ENCODE assay signal across 8 mouse cellular contexts in the genomic region with DNA sequence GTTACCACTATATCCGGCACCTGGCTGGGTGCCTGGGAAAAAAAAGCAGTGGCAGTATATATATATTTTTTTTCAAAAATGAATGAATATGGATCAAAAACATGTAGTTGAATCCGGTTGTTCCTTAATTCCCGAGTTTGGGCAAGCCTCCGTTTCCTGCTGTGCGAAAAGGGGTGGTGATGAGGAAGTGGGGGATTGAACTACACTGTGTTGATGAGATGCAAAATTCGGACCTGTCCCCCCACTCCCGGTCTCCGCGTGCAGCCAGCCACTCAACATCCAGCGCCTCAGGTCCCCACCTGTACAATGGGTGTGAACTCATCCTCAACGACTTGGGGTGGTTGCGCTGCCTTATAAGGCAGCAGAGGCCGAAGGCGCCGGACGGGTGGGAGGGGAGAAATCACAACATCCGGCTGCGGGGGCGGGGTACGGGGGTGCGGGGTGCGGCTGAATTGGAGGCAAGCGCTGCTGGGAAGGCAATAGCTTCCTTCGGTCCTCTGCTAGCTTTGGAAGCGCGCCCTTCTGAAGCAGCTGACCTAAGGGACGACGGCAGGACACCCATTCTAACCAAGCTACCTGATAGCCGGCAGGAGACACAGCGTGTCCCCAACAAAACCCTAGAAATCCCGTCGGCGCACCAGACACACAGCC. TPM values are rescaled to one million over a fixed set of nuclear protein-coding genes. Genes with fewer than 3 reads are reported as not detected.
DNase-seq lines count a peak whose midpoint lies in the region; ATAC-seq and TF ChIP-seq lines count a peak whose summit lies in the region.

No protein-coding gene starts in this region.

- no peak for TF ChIP-seq CTCF in bone marrow, adult 2 months (IDR thresholded peaks at IDR 0.05; ENCODE audit: control insufficient read depth, insufficient read depth, low read length)
- no peak for TF ChIP-seq CTCF in heart, postnatal 0 days (IDR thresholded peaks at IDR 0.05; ENCODE audit: low read depth)

- WGBS in heart, embryonic 13.5 days, result 1% methylated on average over 33 of the region's 33 CpGs
- WGBS in bone marrow, adult 2 months, result under 1% methylated on average over 33 of the region's 33 CpGs
- whole genome bisulfite sequencing in heart, postnatal 0 days, result under 1% methylated on average over 33 of the region's 33 CpGs
- 1% methylated on average over 33 of the region's 33 CpGs for WGBS in liver, embryonic 15.5 days (ENCODE audit: insufficient replicate concordance)

- H3K4me2 ChIP-seq in heart, embryonic 13.5 days, result peak overlapping the region; percentile 73
- H3K4me2 ChIP-seq in heart, postnatal 0 days (ENCODE audit: low read depth, low read length), result peak overlapping the region; percentile 62
- peak overlapping the region; percentile 92 for H3K4me2 ChIP-seq in liver, embryonic 15.5 days

- H3K36me3 ChIP-seq in heart, embryonic 13.5 days, result peaks cover 4% of the 10 kb centered on the region; the same call in 1 of the 2 replicates
- no peaks in the 10 kb centered on the region for H3K36me3 ChIP-seq in heart, postnatal 0 days (replicated peaks; ENCODE audit: control insufficient read depth, insufficient read depth, low read length)
- H3K36me3 ChIP-seq in liver, embryonic 15.5 days (replicated peaks), result peaks cover 11% of the 10 kb centered on the region; the same call in 1 of the 2 replicates

- H3K4me1 ChIP-seq in heart, embryonic 13.5 days, result peaks cover 31% of the 10 kb centered on the region
- peaks cover 9% of the 10 kb centered on the region; the same call in 1 of the 2 replicates for H3K4me1 ChIP-seq in bone marrow, adult 2 months (ENCODE audit: control insufficient read depth, insufficient read depth, low read length)
- H3K4me1 ChIP-seq in heart, postnatal 0 days (ENCODE audit: control insufficient read depth, insufficient read depth), result peaks cover 31% of the 10 kb centered on the region
- H3K4me1 ChIP-seq in liver, embryonic 15.5 days (replicated peaks), result peaks cover 50% of the 10 kb centered on the region

- no peak for DNase-seq in heart, adult 9 months (ENCODE audit: low spot score in 2 of 2)
- peak; percentile 93 for DNase-seq in CD4-positive helper T cell, adult 2 months (ENCODE audit: low read depth, low spot score)
- DNase-seq in heart, postnatal 0 days (ENCODE audit: low spot score), result no peak
- DNase-seq in urinary bladder, postnatal 36 days (ENCODE audit: low spot score in 2 of 2), result no peak

- peak; percentile 73 for TF ChIP-seq POLR2A in bone marrow, adult 2 months (IDR thresholded peaks at IDR 0.05; ENCODE audit: borderline replicate concordance, control insufficient read depth, low read depth, low read length)

- peak; percentile 32; the same call in 1 of the 2 replicates for TF ChIP-seq EP300 in heart, postnatal 0 days (IDR thresholded peaks at IDR 0.05; ENCODE audit: low read depth)

- H3K9me3 ChIP-seq in heart, embryonic 13.5 days, result no peaks in the 10 kb centered on the region
- H3K9me3 ChIP-seq in heart, postnatal 0 days (replicated peaks; ENCODE audit: control insufficient read depth, low read length), result no peaks in the 10 kb centered on the region
- no peaks in the 10 kb centered on the region for H3K9me3 ChIP-seq in liver, embryonic 15.5 days (replicated peaks)

- peak overlapping the region; percentile 95 for H3K27ac ChIP-seq in heart, embryonic 13.5 days (replicated peaks)
- peak overlapping the region; percentile 99 for H3K27ac ChIP-seq in bone marrow, adult 2 months (ENCODE audit: control insufficient read depth, insufficient read depth, low read depth, low read length, poor library complexity)
- H3K27ac ChIP-seq in heart, postnatal 0 days (ENCODE audit: low read depth), result peak overlapping the region; percentile 89
- peak overlapping the region; percentile 97 for H3K27ac ChIP-seq in liver, embryonic 15.5 days (replicated peaks)

- H3K4me3 ChIP-seq in heart, embryonic 13.5 days, result peak overlapping the region; percentile 90
- peak overlapping the region; percentile 77 for H3K4me3 ChIP-seq in bone marrow, adult 2 months (replicated peaks; ENCODE audit: control insufficient read depth, low read depth, low read length)
- peak overlapping the region; percentile 74 for H3K4me3 ChIP-seq in heart, postnatal 0 days (ENCODE audit: low read depth, low read length)
- H3K4me3 ChIP-seq in liver, embryonic 15.5 days (replicated peaks), result peak overlapping the region; percentile 87

- no peaks in the 10 kb centered on the region for H3K27me3 ChIP-seq in heart, embryonic 13.5 days (replicated peaks)
- no peaks in the 10 kb centered on the region for H3K27me3 ChIP-seq in heart, postnatal 0 days (ENCODE audit: control insufficient read depth, insufficient read depth, low read length)
- no peaks in the 10 kb centered on the region for H3K27me3 ChIP-seq in liver, embryonic 15.5 days

- peak overlapping the region; percentile 71 for H3K9ac ChIP-seq in heart, embryonic 13.5 days
- H3K9ac ChIP-seq in heart, postnatal 0 days (replicated peaks; ENCODE audit: low read depth, low read length), result peak overlapping the region; percentile 13
- H3K9ac ChIP-seq in liver, embryonic 15.5 days, result peak overlapping the region; percentile 51

- ATAC-seq in heart, embryonic 13.5 days (ENCODE audit: extremely low read depth, insufficient number of reproducible peaks, low FRiP score, low TSS enrichment), result peak; percentile 51
- ATAC-seq in heart, postnatal 0 days (ENCODE audit: insufficient read depth, low read depth), result peak; percentile 57
- peak; percentile 43 for ATAC-seq in liver, embryonic 15.5 days (ENCODE audit: insufficient read depth)
- ATAC-seq in neutrophil, adult 5-6 weeks (ENCODE audit: extremely low read depth, insufficient number of reproducible peaks, low FRiP score, poor library complexity, severe bottlenecking), result peak; percentile 24

RNA-seq across cellular contexts. Expression of a gene that starts 0.5 kb away (rescaled TPM):
- polyA plus RNA-seq in heart, embryonic 13.5 days (2015; fragmentation: Nextera tagmentation; extraction: Ambion mirVana), result 16.7 and 17.7 TPM in 2 replicates
- 64.8 and 109 TPM in 2 replicates for polyA plus RNA-seq in bone marrow, adult 2 months (2011; ENCODE audit: insufficient read depth, insufficient read length, low replicate concordance, missing spikeins)
- 27.2 and 44.4 TPM in 2 replicates for total RNA-seq in heart, postnatal 0 days (2014; rRNA removed; ENCODE audit: low replicate concordance)
- 10.7 TPM in 2 replicates for polyA plus RNA-seq in heart, postnatal 0 days (2015; fragmentation: Nextera tagmentation; extraction: Ambion mirVana)
- polyA plus RNA-seq in liver, embryonic 15.5 days (2015; fragmentation: Nextera tagmentation; extraction: Ambion mirVana), result 24.3 and 27.6 TPM in 2 replicates
- total RNA-seq in neutrophil, adult 5-6 weeks (2017), result 362 and 371 TPM in 2 replicates

RNA-seq across cellular contexts. Expression of a gene that starts 17.8 kb away (rescaled TPM):
- polyA plus RNA-seq in heart, embryonic 13.5 days (2015; fragmentation: Nextera tagmentation; extraction: Ambion mirVana), result 0.28 and 2.2 TPM in 2 replicates
- 1.3 TPM in 2 replicates for polyA plus RNA-seq in bone marrow, adult 2 months (2011; ENCODE audit: insufficient read depth, insufficient read length, low replicate concordance, missing spikeins)
- total RNA-seq in heart, postnatal 0 days (2014; rRNA removed; ENCODE audit: low replicate concordance), result 0.12 TPM in 1 of 2 replicates, not detected in the other
- polyA plus RNA-seq in heart, postnatal 0 days (2015; fragmentation: Nextera tagmentation; extraction: Ambion mirVana), result not detected in 2 replicates
- 118 and 151 TPM in 2 replicates for polyA plus RNA-seq in liver, embryonic 15.5 days (2015; fragmentation: Nextera tagmentation; extraction: Ambion mirVana)
- total RNA-seq in neutrophil, adult 5-6 weeks (2017), result 2.6 and 2.8 TPM in 2 replicates

RNA-seq across cellular contexts. Expression of a gene that starts 19.7 kb away (rescaled TPM):
- polyA plus RNA-seq in heart, embryonic 13.5 days (2015; fragmentation: Nextera tagmentation; extraction: Ambion mirVana), result not detected in 2 replicates
- polyA plus RNA-seq in bone marrow, adult 2 months (2011; ENCODE audit: insufficient read depth, insufficient read length, low replicate concordance, missing spikeins), result 3.1 and 4.1 TPM in 2 replicates
- total RNA-seq in heart, postnatal 0 days (2014; rRNA removed; ENCODE audit: low replicate concordance), result 3.6 and 8.2 TPM in 2 replicates
- 0.08 TPM in 1 of 2 replicates, not detected in the other for polyA plus RNA-seq in heart, postnatal 0 days (2015; fragmentation: Nextera tagmentation; extraction: Ambion mirVana)
- polyA plus RNA-seq in liver, embryonic 15.5 days (2015; fragmentation: Nextera tagmentation; extraction: Ambion mirVana), result not detected in 2 replicates
- total RNA-seq in neutrophil, adult 5-6 weeks (2017), result 12.3 and 14.1 TPM in 2 replicates

RNA-seq across cellular contexts. Expression of a gene that starts 29.4 kb away (rescaled TPM):
- polyA plus RNA-seq in heart, embryonic 13.5 days (2015; fragmentation: Nextera tagmentation; extraction: Ambion mirVana), result not detected in 2 replicates
- polyA plus RNA-seq in bone marrow, adult 2 months (2011; ENCODE audit: insufficient read depth, insufficient read length, low replicate concordance, missing spikeins), result not detected in 2 replicates
- total RNA-seq in heart, postnatal 0 days (2014; rRNA removed; ENCODE audit: low replicate concordance), result not detected in 2 replicates
- polyA plus RNA-seq in heart, postnatal 0 days (2015; fragmentation: Nextera tagmentation; extraction: Ambion mirVana), result not detected in 2 replicates
- not detected in 2 replicates for polyA plus RNA-seq in liver, embryonic 15.5 days (2015; fragmentation: Nextera tagmentation; extraction: Ambion mirVana)
- total RNA-seq in neutrophil, adult 5-6 weeks (2017), result not detected in 2 replicates

RNA-seq across cellular contexts. Expression of a gene that starts 43.5 kb away (rescaled TPM):
- 83.8 and 84.9 TPM in 2 replicates for polyA plus RNA-seq in heart, embryonic 13.5 days (2015; fragmentation: Nextera tagmentation; extraction: Ambion mirVana)
- 2.2 and 3.5 TPM in 2 replicates for polyA plus RNA-seq in bone marrow, adult 2 months (2011; ENCODE audit: insufficient read depth, insufficient read length, low replicate concordance, missing spikeins)
- 38.5 and 46.0 TPM in 2 replicates for total RNA-seq in heart, postnatal 0 days (2014; rRNA removed; ENCODE audit: low replicate concordance)
- polyA plus RNA-seq in heart, postnatal 0 days (2015; fragmentation: Nextera tagmentation; extraction: Ambion mirVana), result 30.2 and 30.9 TPM in 2 replicates
- polyA plus RNA-seq in liver, embryonic 15.5 days (2015; fragmentation: Nextera tagmentation; extraction: Ambion mirVana), result 7.5 and 7.6 TPM in 2 replicates
- 0.12 TPM in 2 replicates for total RNA-seq in neutrophil, adult 5-6 weeks (2017)

Comparison
In these comparisons a context has a peak if more than half of its experiments do, and no peak if none do; other contexts are left out.
1. H3K9ac ChIP-seq: peak in every context shown above with its lines; median percentile 71 in heart, embryonic 13.5 days; 51 in liver, embryonic 15.5 days; 13 in heart, postnatal 0 days.
2. RNA of a gene that starts 17.8 kb away (polyA plus RNA-seq): 118 to 151 TPM in liver, embryonic 15.5 days; 1.3 TPM in bone marrow, adult 2 months, 0.28 to 2.2 TPM in heart, embryonic 13.5 days and not detected in heart, postnatal 0 days; every median in the first group is over 10 times any median in the second.
3. Peak in every context shown above with its lines, with median percentiles within 50 percentile points of each other: ATAC-seq, H3K27ac ChIP-seq, H3K4me2 ChIP-seq and H3K4me3 ChIP-seq.